Mouse (Mus musculus) layer of hippocampus, adult 9-11 months (tissue): ENCODE measurements around the gene Ranbp17.
"Not testable (repeated sequence)": the region's sequence is repeated elsewhere in the genome, so short reads cannot be mapped to it uniquely, and the experiment has no call there.

ENCODE experiments used
- DNase-seq: peaks from one replicate; pipeline ENCODE4 v3.0.0; 2022

Gene Ranbp17

GRCm38 (mm10) chr11:33513376-33513991 is at the start of gene Ranbp17:
TSS of gene Ranbp17 (minus strand) at chr11:33513746.
- DNase-seq: peak; percentile 13

GRCm38 (mm10) chr11:33554123-33554522 is 40.6 kb upstream of the Ranbp17 start:
- peak; percentile 7 for DNase-seq

- no peak for DNase-seq
Observed at GRCm38 (mm10) chr11:33550861-33551560, 37.5 kb upstream of the Ranbp17 start.

- no peak for DNase-seq
Observed at GRCm38 (mm10) chr11:33547386-33547785, 33.8 kb upstream of the Ranbp17 start.

GRCm38 (mm10) chr11:33544945-33545344 is 31.4 kb upstream of the Ranbp17 start:
- DNase-seq: no peak

GRCm38 (mm10) chr11:33544121-33544520 is 30.6 kb upstream of the Ranbp17 start:
- no peak for DNase-seq

- DNase-seq: no peak
Observed at GRCm38 (mm10) chr11:33537390-33538125, 24.0 kb upstream of the Ranbp17 start.

- no peak for DNase-seq
Observed at GRCm38 (mm10) chr11:33536636-33537035, 23.1 kb upstream of the Ranbp17 start.

GRCm38 (mm10) chr11:33534541-33534940 is 21.0 kb upstream of the Ranbp17 start:
- no peak for DNase-seq

- DNase-seq: no peak
Observed at GRCm38 (mm10) chr11:33533577-33533976, 20.0 kb upstream of the Ranbp17 start.

- DNase-seq: no peak
Observed at GRCm38 (mm10) chr11:33529576-33529975, 16.0 kb upstream of the Ranbp17 start.

GRCm38 (mm10) chr11:33512854-33513375 is 631 bp downstream of the Ranbp17 start:
- peak; percentile 37 for DNase-seq

GRCm38 (mm10) chr11:33509401-33509800 is 4.1 kb downstream of the Ranbp17 start:
- DNase-seq: no peak

GRCm38 (mm10) chr11:33485746-33486145 is 27.8 kb downstream of the Ranbp17 start:
- no peak for DNase-seq

GRCm38 (mm10) chr11:33480410-33480809 is 33.1 kb downstream of the Ranbp17 start:
- DNase-seq: no peak

GRCm38 (mm10) chr11:33479209-33479608 is 34.3 kb downstream of the Ranbp17 start:
- DNase-seq: no peak

GRCm38 (mm10) chr11:33476634-33477033 is 36.9 kb downstream of the Ranbp17 start:
- DNase-seq: no peak

- no peak for DNase-seq
Observed at GRCm38 (mm10) chr11:33461172-33461571, 52.4 kb downstream of the Ranbp17 start.

GRCm38 (mm10) chr11:33454069-33454468 is 59.5 kb downstream of the Ranbp17 start:
- DNase-seq: no peak

GRCm38 (mm10) chr11:33433813-33434212 is 79.7 kb downstream of the Ranbp17 start:
- DNase-seq: peak; percentile 5

GRCm38 (mm10) chr11:33428238-33428637 is 85.3 kb downstream of the Ranbp17 start:
- not testable (repeated sequence) for DNase-seq

- DNase-seq: not testable (repeated sequence)
Observed at GRCm38 (mm10) chr11:33427789-33428188, 85.8 kb downstream of the Ranbp17 start.

- no peak for DNase-seq
Observed at GRCm38 (mm10) chr11:33422226-33422625, 91.3 kb downstream of the Ranbp17 start.

GRCm38 (mm10) chr11:33404651-33405050 is 108.9 kb downstream of the Ranbp17 start:
- no peak for DNase-seq
